Mouse (Mus musculus) G1E (cell line): ENCODE measurements around the gene Steap2.

Experiments
- CTCF ChIP-seq: IDR thresholded peaks from 2 replicates; pipeline ENCODE4 v1.5.1; 2012; ENCODE audit warnings: low read depth, low read length, inconsistent platforms, mixed read lengths
- GATA1 ChIP-seq: IDR thresholded peaks from 2 replicates; pipeline ENCODE4 v1.6.1; 2012; ENCODE audit warnings: borderline replicate concordance, low read length, inconsistent platforms, mixed read lengths
- GATA2 ChIP-seq: IDR thresholded peaks from 2 replicates; pipeline ENCODE4 v1.6.1; 2012; ENCODE audit warnings: low read depth, low read length, inconsistent platforms, borderline replicate concordance
- POLR2AphosphoS5 ChIP-seq: IDR thresholded peaks from 2 replicates; pipeline ENCODE4 v1.6.1; 2012; ENCODE audit warnings: low read depth, low read length, inconsistent platforms; ENCODE audit not compliant: insufficient replicate concordance
- TAL1 ChIP-seq: conservative IDR thresholded peaks from 2 replicates; pipeline ENCODE4 v1.6.1; 2012; ENCODE audit warnings: low read depth, low read length, inconsistent platforms, mixed read lengths

DNA sequence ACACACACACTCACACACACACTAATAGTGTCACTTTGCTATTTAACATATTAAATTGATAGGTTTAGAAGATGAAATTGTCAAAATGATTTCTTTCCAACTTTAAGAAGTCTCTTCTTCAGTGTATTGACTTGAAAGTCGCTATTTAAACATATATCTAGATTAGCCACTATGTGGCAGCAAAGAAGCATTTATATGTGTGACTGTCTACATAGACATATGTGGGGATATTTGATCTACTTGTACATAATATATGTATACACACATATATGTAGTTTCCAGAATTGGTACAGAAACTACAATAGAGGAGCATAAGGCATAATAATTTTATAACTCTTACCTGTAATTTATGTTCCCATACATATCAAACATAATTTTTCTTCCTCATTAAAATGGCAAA is 48.2 kb downstream of the Steap2 start:
- TF ChIP-seq CTCF (no peak), TAL1 (no peak), GATA2 (no peak), GATA1 (no peak), POLR2AphosphoS5 (no peak)
